Mouse (Mus musculus) kidney, postnatal 0 days (tissue): ENCODE data around the gene Rars. TPM values are rescaled to one million over a fixed set of nuclear protein-coding genes. Genes with fewer than 3 reads are reported as not detected.
A peak's percentile ranks its signal among the peaks of the same experiment; 100 is the strongest.

Experiments
- ATAC-seq: fragments of 200-750 bp; cut with Nextera tagmentation; replicated peaks from 2 replicates; pipeline ENCODE4 v1.8.0; 2017; ENCODE audit warnings: low read depth, moderate number of reproducible peaks, moderate TSS enrichment, moderate library complexity; ENCODE audit not compliant: low FRiP score
- DNase-seq: peaks from one replicate; pipeline ENCODE4 v3.0.0-alpha.2; 2016; ENCODE audit warnings: low spot score
- H3K27ac ChIP-seq: fragments of 300-500 bp; sonication (generic); 2 replicates; pipeline ENCODE4 v1.5.1; 2014; ENCODE audit warnings: mild to moderate bottlenecking
- H3K27me3 ChIP-seq: fragments of 300-500 bp; sonication (generic); 2 replicates; pipeline ENCODE4 v1.6.1; 2014; ENCODE audit warnings: low read length, mixed read lengths; ENCODE audit not compliant: insufficient read depth
- H3K36me3 ChIP-seq: fragments of 300-500 bp; sonication (generic); 2 replicates; pipeline ENCODE4 v1.6.1; 2014; ENCODE audit warnings: low read length, mixed read lengths; ENCODE audit not compliant: insufficient read depth
- H3K4me1 ChIP-seq: fragments of 300-500 bp; sonication (generic); replicated peaks from 2 replicates; pipeline ENCODE4 v1.6.1; 2014; ENCODE audit warnings: antibody characterized with exemption, low read length, mixed read lengths; ENCODE audit not compliant: insufficient read depth
- H3K4me2 ChIP-seq: fragments of 300-500 bp; sonication (generic); 2 replicates; pipeline ENCODE4 v1.6.1; 2014; ENCODE audit warnings: mild to moderate bottlenecking, low read length, moderate library complexity, mixed read lengths
- H3K4me3 ChIP-seq: fragments of 300-500 bp; sonication (generic); replicated peaks from 2 replicates; pipeline ENCODE4 v1.5.1; 2014; ENCODE audit warnings: low read depth, low read length
- H3K9ac ChIP-seq: fragments of 300-500 bp; sonication (generic); 2 replicates; pipeline ENCODE4 v1.6.1; 2014; ENCODE audit warnings: low read depth, low read length
- H3K9me3 ChIP-seq: fragments of 300-500 bp; sonication (generic); replicated peaks from 2 replicates; pipeline ENCODE4 v1.6.1; 2016; ENCODE audit warnings: low read length, inconsistent platforms, mixed read lengths
- CTCF ChIP-seq: IDR thresholded peaks from 2 replicates; pipeline ENCODE4 v1.5.1; 2016; ENCODE audit warnings: antibody characterized with exemption, low read depth, mild to moderate bottlenecking, moderate library complexity
- WGBS: fragments of 180-500 bp; shearing (Covaris S2); extraction: QIAGEN DNeasy Blood & Tissue Kit; methylation state at CpG from one replicate; pipeline ENCODE4 v1.1.7; 2014; 5-methylcytosine and 5-hydroxymethylcytosine counted together
- polyA plus RNA-seq: library from polyadenylated mRNA; unstranded; fragments of >200 nt; fragmentation: Nextera tagmentation; extraction: Ambion mirVana; gene quantifications from 2 replicates; pipeline ENCODE4 v1.2.1, GENCODE M21; 2015

The Rars gene
- polyA plus RNA-seq, 1 experiment from 2014 or later = 67.9 TPM

- no peak for TF ChIP-seq CTCF
- no peak overlapping the region for H3K27ac ChIP-seq
- H3K36me3 ChIP-seq = peaks cover 14% of the 10 kb centered on the region; the same call in 1 of the 2 replicates
- no peaks in the 10 kb centered on the region for H3K9me3 ChIP-seq
- no peak overlapping the region for H3K4me3 ChIP-seq
- H3K27me3 ChIP-seq = no peaks in the 10 kb centered on the region
- H3K4me1 ChIP-seq = 0 out of 2 replicates have a peak, but pooled peaks cover 6% of the 10 kb centered on the region
- WGBS = 81% methylated on average over 7 of the region's 7 CpGs
- H3K4me2 ChIP-seq = no peak overlapping the region
- no peak overlapping the region for H3K9ac ChIP-seq
- no peak for DNase-seq
- no peak for ATAC-seq
Observed at GRCm38 (mm10) chr11:35866140-35866539, 31.8 kb upstream of the Rars start.

GRCm38 (mm10) chr11:35864981-35865604 lies 30.8 kb upstream of the Rars start:
- Histone ChIP-seq H3K4me3 (no peak overlapping the region), H3K9ac (no peak overlapping the region), H3K27me3 (no peaks in the 10 kb centered on the region), H3K4me1 (0 out of 2 replicates have a peak, but pooled peaks cover 6% of the 10 kb centered on the region), H3K4me2 (peak overlapping the region; percentile 21; the same call in 1 of the 2 replicates), H3K27ac (no peak overlapping the region; the same call in 1 of the 2 replicates), H3K9me3 (no peaks in the 10 kb centered on the region), H3K36me3 (peaks cover 14% of the 10 kb centered on the region; the same call in 1 of the 2 replicates)
- ATAC-seq (peak; percentile 89), DNase-seq (peak; percentile 90)
- TF ChIP-seq CTCF = no peak
- WGBS = 16% methylated on average over 9 of the region's 9 CpGs

- no peak for DNase-seq
- no peaks in the 10 kb centered on the region for H3K9me3 ChIP-seq
- WGBS = 87% methylated on average over 5 of the region's 5 CpGs
- TF ChIP-seq CTCF = no peak
- no peak overlapping the region for H3K27ac ChIP-seq
- H3K4me3 ChIP-seq = no peak overlapping the region
- 0 out of 2 replicates have a peak, but pooled peaks cover 6% of the 10 kb centered on the region for H3K4me1 ChIP-seq
- ATAC-seq = no peak
- H3K4me2 ChIP-seq = no peak overlapping the region
- H3K27me3 ChIP-seq = no peaks in the 10 kb centered on the region
- H3K9ac ChIP-seq = no peak overlapping the region
- H3K36me3 ChIP-seq = peaks cover 5% of the 10 kb centered on the region; the same call in 1 of the 2 replicates
Observed at GRCm38 (mm10) chr11:35863653-35864052, 29.3 kb upstream of the Rars start.

DNA sequence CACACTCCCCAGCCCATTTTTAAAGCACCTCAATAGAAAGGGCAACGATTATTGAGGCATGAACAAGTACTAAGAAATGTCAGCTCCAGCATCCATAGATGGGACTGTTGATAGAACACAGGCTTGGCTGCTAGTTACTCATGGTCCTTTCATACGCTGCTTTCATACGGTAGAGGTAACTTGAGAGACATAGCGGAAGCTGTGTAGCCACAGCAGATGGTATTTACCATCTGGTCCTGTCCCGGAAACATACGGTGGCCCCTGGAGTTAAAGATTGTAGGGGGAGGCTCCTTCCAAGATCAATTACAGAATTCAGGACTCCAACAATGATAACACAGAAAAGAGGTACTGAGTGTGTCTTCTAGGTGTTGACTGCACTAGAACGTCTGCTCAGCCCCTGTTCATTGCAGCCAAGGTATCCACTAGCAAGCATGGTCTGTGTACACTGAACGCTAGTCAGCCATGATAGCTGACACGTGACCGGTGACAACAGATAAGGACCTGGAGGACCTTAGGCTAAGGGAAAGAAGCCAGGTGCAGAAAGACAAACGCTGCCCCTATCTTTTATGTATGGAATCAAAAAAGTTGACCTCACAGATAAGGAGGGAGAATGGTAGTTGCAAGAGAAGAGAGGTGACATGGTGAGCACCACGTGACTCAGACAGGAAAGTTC lies 23.2 kb upstream of the Rars start:
- no peak overlapping the region for H3K27ac ChIP-seq
- H3K9ac ChIP-seq = no peak overlapping the region
- no peak overlapping the region for H3K4me2 ChIP-seq
- peaks cover 8% of the 10 kb centered on the region for H3K36me3 ChIP-seq
- H3K4me3 ChIP-seq = no peak overlapping the region
- no peaks in the 10 kb centered on the region for H3K27me3 ChIP-seq
- DNase-seq (no peak), ATAC-seq (no peak)
- TF ChIP-seq CTCF = no peak
- H3K4me1 ChIP-seq = no peaks in the 10 kb centered on the region
- WGBS = 81% methylated on average over 12 of the region's 12 CpGs
- H3K9me3 ChIP-seq = no peaks in the 10 kb centered on the region

GRCm38 (mm10) chr11:35856359-35857040 lies 22.2 kb upstream of the Rars start:
- Histone ChIP-seq H3K4me3 (no peak overlapping the region), H3K36me3 (peaks cover 8% of the 10 kb centered on the region), H3K9ac (no peak overlapping the region), H3K9me3 (no peaks in the 10 kb centered on the region), H3K4me2 (no peak overlapping the region), H3K27ac (no peak overlapping the region), H3K27me3 (no peaks in the 10 kb centered on the region), H3K4me1 (no peaks in the 10 kb centered on the region)
- no peak for ATAC-seq
- no peak for DNase-seq
- WGBS = 55% methylated on average over 11 of the region's 11 CpGs
- TF ChIP-seq CTCF = no peak

DNA sequence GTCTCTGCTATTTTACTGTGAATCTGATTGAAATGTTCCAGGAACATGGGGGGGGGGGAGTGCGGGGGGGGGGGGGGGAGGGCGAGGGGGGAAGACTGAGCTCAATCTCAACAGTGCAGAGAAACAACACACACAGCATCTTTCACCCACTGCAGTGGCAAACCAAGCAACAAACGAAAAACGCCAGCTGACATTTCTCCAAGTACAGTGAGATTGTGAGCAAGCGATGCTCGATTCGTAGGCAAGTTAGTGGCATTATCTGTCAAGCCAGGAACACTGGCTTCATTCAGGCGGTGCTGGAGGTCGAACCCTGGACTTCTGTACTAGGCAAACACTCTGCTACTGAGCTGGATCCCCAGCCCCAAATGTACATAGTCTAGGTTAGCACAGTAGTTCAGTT lies 21.3 kb upstream of the Rars start:
- Histone ChIP-seq H3K9me3 (no peaks in the 10 kb centered on the region), H3K9ac (no peak overlapping the region), H3K4me1 (no peaks in the 10 kb centered on the region), H3K4me3 (no peak overlapping the region), H3K27me3 (no peaks in the 10 kb centered on the region), H3K4me2 (no peak overlapping the region), H3K27ac (no peak overlapping the region), H3K36me3 (peaks cover 8% of the 10 kb centered on the region; the same call in 1 of the 2 replicates)
- ATAC-seq (no peak), DNase-seq (no peak)
- no peak for TF ChIP-seq CTCF
- 86% methylated on average over 7 of the region's 9 CpGs for WGBS
